Mouse (Mus musculus) neural tube, embryonic 12.5 days (tissue): Measurements from ENCODE around the gene Tmem131. TPM values are rescaled to one million over a fixed set of nuclear protein-coding genes. Genes with fewer than 3 reads are reported as not detected.

Source experiments
- ATAC-seq: fragments of 200-750 bp; cut with Nextera tagmentation; 2 replicates; pipeline ENCODE4 v1.8.0; 2017; ENCODE audit warnings: low read depth, mild to moderate bottlenecking, moderate TSS enrichment, moderate library complexity; ENCODE audit not compliant: low FRiP score
- H3K27ac ChIP-seq: fragments of 300-500 bp; sonication (generic); 2 replicates; pipeline ENCODE4 v1.5.1; 2016
- H3K27me3 ChIP-seq: fragments of 300-500 bp; sonication (generic); replicated peaks from 2 replicates; pipeline ENCODE4 v1.6.1; 2016; ENCODE audit warnings: mild to moderate bottlenecking
- H3K36me3 ChIP-seq: fragments of 300-500 bp; sonication (generic); 2 replicates; pipeline ENCODE4 v1.6.1; 2016; ENCODE audit warnings: mild to moderate bottlenecking
- H3K4me1 ChIP-seq: fragments of 300-500 bp; sonication (generic); 2 replicates; pipeline ENCODE4 v1.6.1; 2016
- H3K4me2 ChIP-seq: fragments of 300-500 bp; sonication (generic); replicated peaks from 2 replicates; pipeline ENCODE4 v1.6.1; 2016; ENCODE audit warnings: mild to moderate bottlenecking
- H3K4me3 ChIP-seq: fragments of 300-500 bp; sonication (generic); 2 replicates; pipeline ENCODE4 v1.5.1; 2016
- H3K9ac ChIP-seq: fragments of 300-500 bp; sonication (generic); 2 replicates; pipeline ENCODE4 v1.6.1; 2016; ENCODE audit warnings: mild to moderate bottlenecking
- H3K9me3 ChIP-seq: fragments of 300-500 bp; sonication (generic); 2 replicates; pipeline ENCODE4 v1.6.1; 2016; ENCODE audit warnings: mild to moderate bottlenecking
- WGBS: fragments of 180-500 bp; shearing (Covaris S2); methylation state at CpG from one replicate; pipeline ENCODE4 v1.1.7; 2016; 5-methylcytosine and 5-hydroxymethylcytosine counted together
- polyA plus RNA-seq: library from polyadenylated mRNA; unstranded; fragments of >200 nt; fragmentation: Nextera tagmentation; extraction: Ambion mirVana; gene quantifications from 2 replicates; pipeline ENCODE4 v1.2.1, GENCODE M21; 2016

Tmem131 gene
- polyA plus RNA-seq, 1 experiment from 2014 or later = 18.3 TPM

GRCm38 (mm10) chr1:36892461-36892860 is 51.0 kb downstream of the Tmem131 start:
- H3K4me3 ChIP-seq = no peak overlapping the region
- ATAC-seq = no peak
- no peak overlapping the region for H3K4me2 ChIP-seq
- no peaks in the 10 kb centered on the region for H3K36me3 ChIP-seq
- no peak overlapping the region for H3K9ac ChIP-seq
- 84% methylated on average over 3 of the region's 3 CpGs for WGBS
- H3K4me1 ChIP-seq = no peaks in the 10 kb centered on the region
- H3K27me3 ChIP-seq = no peaks in the 10 kb centered on the region
- no peak overlapping the region for H3K27ac ChIP-seq
- no peaks in the 10 kb centered on the region for H3K9me3 ChIP-seq

- H3K9me3 ChIP-seq = no peaks in the 10 kb centered on the region
- 0 out of 2 replicates have a peak, but pooled peaks cover under 1% of the 10 kb centered on the region for H3K4me1 ChIP-seq
- 93% methylated on average over 5 of the region's 5 CpGs for WGBS
- peaks cover 6% of the 10 kb centered on the region; the same call in 1 of the 2 replicates for H3K36me3 ChIP-seq
- no peak overlapping the region for H3K4me2 ChIP-seq
- ATAC-seq = no peak
- no peak overlapping the region for H3K4me3 ChIP-seq
- no peak overlapping the region for H3K9ac ChIP-seq
- H3K27ac ChIP-seq = no peak overlapping the region
- H3K27me3 ChIP-seq = no peaks in the 10 kb centered on the region
These were observed 54.5 kb downstream of the Tmem131 start for GRCm38 (mm10) chr1:36889016-36889415.

GRCm38 (mm10) chr1:36887172-36887571 is 56.3 kb downstream of the Tmem131 start:
- Histone ChIP-seq H3K36me3 (peaks cover 6% of the 10 kb centered on the region; the same call in 1 of the 2 replicates), H3K4me3 (no peak overlapping the region), H3K4me2 (no peak overlapping the region), H3K27me3 (no peaks in the 10 kb centered on the region), H3K9me3 (no peaks in the 10 kb centered on the region), H3K9ac (no peak overlapping the region), H3K27ac (no peak overlapping the region), H3K4me1 (0 out of 2 replicates have a peak, but pooled peaks cover 4% of the 10 kb centered on the region)
- 87% methylated on average over 3 of the region's 3 CpGs for WGBS
- no peak for ATAC-seq

- Histone ChIP-seq H3K4me2 (no peak overlapping the region), H3K9me3 (no peaks in the 10 kb centered on the region), H3K36me3 (peaks cover 6% of the 10 kb centered on the region; the same call in 1 of the 2 replicates), H3K4me3 (no peak overlapping the region), H3K4me1 (0 out of 2 replicates have a peak, but pooled peaks cover 4% of the 10 kb centered on the region), H3K27me3 (no peaks in the 10 kb centered on the region), H3K27ac (no peak overlapping the region), H3K9ac (no peak overlapping the region)
- WGBS = 79% methylated on average over 4 of the region's 4 CpGs
- no peak for ATAC-seq
These were observed 57.0 kb downstream of the Tmem131 start for GRCm38 (mm10) chr1:36886489-36886888.

- Histone ChIP-seq H3K9ac (no peak overlapping the region), H3K27ac (no peak overlapping the region), H3K9me3 (no peaks in the 10 kb centered on the region), H3K4me1 (0 out of 2 replicates have a peak, but pooled peaks cover 4% of the 10 kb centered on the region), H3K4me3 (no peak overlapping the region), H3K27me3 (no peaks in the 10 kb centered on the region), H3K4me2 (no peak overlapping the region), H3K36me3 (peaks cover 13% of the 10 kb centered on the region; the same call in 1 of the 2 replicates)
- ATAC-seq = no peak
- WGBS = 51% methylated on average over 3 of the region's 3 CpGs
These were observed 58.9 kb downstream of the Tmem131 start for GRCm38 (mm10) chr1:36884536-36884935.

- Histone ChIP-seq H3K9ac (no peak overlapping the region), H3K4me2 (no peak overlapping the region), H3K9me3 (no peaks in the 10 kb centered on the region), H3K4me3 (no peak overlapping the region), H3K27ac (no peak overlapping the region), H3K27me3 (no peaks in the 10 kb centered on the region), H3K36me3 (peaks cover 13% of the 10 kb centered on the region; the same call in 1 of the 2 replicates), H3K4me1 (0 out of 2 replicates have a peak, but pooled peaks cover 4% of the 10 kb centered on the region)
- 78% methylated on average over 2 of the region's 2 CpGs for WGBS
- no peak for ATAC-seq
These were observed 59.7 kb downstream of the Tmem131 start for GRCm38 (mm10) chr1:36883805-36884204.

- no peaks in the 10 kb centered on the region for H3K27me3 ChIP-seq
- peaks cover 7% of the 10 kb centered on the region; the same call in 1 of the 2 replicates for H3K36me3 ChIP-seq
- no peaks in the 10 kb centered on the region for H3K9me3 ChIP-seq
- no peak overlapping the region for H3K4me2 ChIP-seq
- H3K4me1 ChIP-seq = 0 out of 2 replicates have a peak, but pooled peaks cover 4% of the 10 kb centered on the region
- no peak for ATAC-seq
- H3K27ac ChIP-seq = no peak overlapping the region
- 81% methylated on average over 1 of the region's 1 CpGs for WGBS
- H3K9ac ChIP-seq = no peak overlapping the region
- H3K4me3 ChIP-seq = no peak overlapping the region
These were observed 64.3 kb downstream of the Tmem131 start for GRCm38 (mm10) chr1:36879154-36879553.

- 83% methylated on average over 1 of the region's 1 CpGs for WGBS
- Histone ChIP-seq H3K4me3 (no peak overlapping the region), H3K9ac (no peak overlapping the region), H3K27ac (no peak overlapping the region), H3K36me3 (peaks cover 7% of the 10 kb centered on the region; the same call in 1 of the 2 replicates), H3K4me2 (no peak overlapping the region), H3K27me3 (no peaks in the 10 kb centered on the region), H3K4me1 (no peaks in the 10 kb centered on the region), H3K9me3 (no peaks in the 10 kb centered on the region)
- ATAC-seq = no peak
These were observed 66.3 kb downstream of the Tmem131 start for GRCm38 (mm10) chr1:36877126-36877525.

- no peak overlapping the region for H3K4me2 ChIP-seq
- ATAC-seq = no peak
- no peaks in the 10 kb centered on the region for H3K27me3 ChIP-seq
- H3K27ac ChIP-seq = no peak overlapping the region
- WGBS = 83% methylated on average over 8 of the region's 8 CpGs
- no peaks in the 10 kb centered on the region for H3K4me1 ChIP-seq
- no peaks in the 10 kb centered on the region; the same call in 1 of the 2 replicates for H3K36me3 ChIP-seq
- H3K4me3 ChIP-seq = no peak overlapping the region
- H3K9me3 ChIP-seq = no peaks in the 10 kb centered on the region
- H3K9ac ChIP-seq = no peak overlapping the region
These were observed 68.4 kb downstream of the Tmem131 start for GRCm38 (mm10) chr1:36874874-36875561.

GRCm38 (mm10) chr1:36871238-36871637 is 72.2 kb downstream of the Tmem131 start:
- no peaks in the 10 kb centered on the region for H3K27me3 ChIP-seq
- no peaks in the 10 kb centered on the region; the same call in 1 of the 2 replicates for H3K36me3 ChIP-seq
- WGBS = 83% methylated on average over 4 of the region's 4 CpGs
- no peak overlapping the region for H3K9ac ChIP-seq
- H3K4me3 ChIP-seq = no peak overlapping the region
- H3K4me2 ChIP-seq = no peak overlapping the region
- no peak overlapping the region for H3K27ac ChIP-seq
- no peaks in the 10 kb centered on the region for H3K9me3 ChIP-seq
- ATAC-seq = no peak
- no peaks in the 10 kb centered on the region for H3K4me1 ChIP-seq

GRCm38 (mm10) chr1:36870518-36870917 is 72.9 kb downstream of the Tmem131 start:
- H3K27me3 ChIP-seq = no peaks in the 10 kb centered on the region
- H3K4me3 ChIP-seq = no peak overlapping the region

GRCm38 (mm10) chr1:36864757-36865156 is 78.7 kb downstream of the Tmem131 start:
- Histone ChIP-seq H3K9me3 (no peaks in the 10 kb centered on the region), H3K27me3 (no peaks in the 10 kb centered on the region), H3K9ac (no peak overlapping the region), H3K4me1 (peaks cover 16% of the 10 kb centered on the region), H3K4me2 (no peak overlapping the region), H3K27ac (no peak overlapping the region), H3K36me3 (no peaks in the 10 kb centered on the region; the same call in 1 of the 2 replicates), H3K4me3 (no peak overlapping the region)
- WGBS = 83% methylated on average over 3 of the region's 3 CpGs
- ATAC-seq = no peak

More at GRCm38 (mm10) chr1:36870518-36870917, 72.9 kb downstream of the Tmem131 start:
- H3K36me3 ChIP-seq = no peaks in the 10 kb centered on the region; the same call in 1 of the 2 replicates
- H3K9ac ChIP-seq = no peak overlapping the region
- WGBS = 86% methylated on average over 1 of the region's 1 CpGs
- no peaks in the 10 kb centered on the region for H3K4me1 ChIP-seq
- no peaks in the 10 kb centered on the region for H3K9me3 ChIP-seq
- ATAC-seq = no peak
- H3K27ac ChIP-seq = no peak overlapping the region
- no peak overlapping the region for H3K4me2 ChIP-seq
